Mouse (Mus musculus) adrenal gland, postnatal 4 days (tissue): ENCODE measurements around the gene Smchd1. TPM values are rescaled to one million over a fixed set of nuclear protein-coding genes. Genes with fewer than 3 reads are reported as not detected.
"Not testable (repeated sequence)": the region's sequence is repeated elsewhere in the genome, so short reads cannot be mapped to it uniquely, and the experiment has no call there.

Experiments used
- DNase-seq, 2 experiments: peaks; one replicate each; pipeline ENCODE4 v3.0.0; 2021 to 2022; ENCODE audit warnings: low spot score in 2 of 2, mixed read lengths in 2 of 2
- total RNA-seq, 2 experiments: library from RNA; stranded (reverse); gene quantifications; 2 replicates each; pipeline ENCODE4 v1.2.3; 2021

Gene Smchd1
- total RNA-seq, 2 experiments from 2014 or later: 45.5 to 57.2 TPM

DNA sequence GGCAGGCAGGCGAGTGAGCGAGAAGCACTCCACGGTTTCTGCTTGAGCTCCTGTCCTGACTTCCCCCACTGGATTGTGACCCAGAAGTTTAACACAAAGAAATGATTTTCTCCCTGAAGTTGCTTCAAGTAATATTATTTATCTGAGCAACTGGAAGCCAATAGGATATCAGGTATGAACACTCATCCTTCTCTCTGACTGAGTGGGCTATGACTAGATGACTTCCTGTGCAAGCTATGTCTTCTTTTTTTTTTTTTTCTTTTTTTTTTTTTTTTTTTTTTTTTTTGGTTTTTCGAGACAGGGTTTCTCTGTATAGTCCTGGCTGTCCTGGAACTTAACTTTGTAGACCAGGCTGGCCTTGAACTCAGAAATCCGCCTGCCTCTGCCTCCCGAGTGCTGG, 17.8 kb downstream of the Smchd1 start:
- DNase-seq: not testable (repeated sequence)

DNA sequence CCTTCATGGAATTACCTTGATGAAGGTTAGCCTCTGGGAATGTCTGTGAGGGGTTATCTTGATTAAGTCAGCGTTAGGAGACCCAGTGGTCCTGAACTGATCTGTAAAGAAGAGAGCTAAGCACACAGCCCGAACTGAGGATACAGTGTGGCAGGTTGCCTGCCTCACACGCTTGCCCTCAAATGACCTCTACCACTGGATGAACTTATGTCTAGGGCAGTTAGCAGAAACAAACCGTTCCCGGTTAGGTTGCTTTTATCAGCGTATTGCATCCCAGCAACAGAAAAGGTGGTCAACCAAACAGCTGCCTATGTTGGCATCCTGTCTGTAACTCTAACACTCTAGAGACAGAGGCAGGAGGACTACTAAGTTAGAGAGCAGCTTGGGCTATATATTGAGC, 30.0 kb downstream of the Smchd1 start:
- no peak for DNase-seq

DNA sequence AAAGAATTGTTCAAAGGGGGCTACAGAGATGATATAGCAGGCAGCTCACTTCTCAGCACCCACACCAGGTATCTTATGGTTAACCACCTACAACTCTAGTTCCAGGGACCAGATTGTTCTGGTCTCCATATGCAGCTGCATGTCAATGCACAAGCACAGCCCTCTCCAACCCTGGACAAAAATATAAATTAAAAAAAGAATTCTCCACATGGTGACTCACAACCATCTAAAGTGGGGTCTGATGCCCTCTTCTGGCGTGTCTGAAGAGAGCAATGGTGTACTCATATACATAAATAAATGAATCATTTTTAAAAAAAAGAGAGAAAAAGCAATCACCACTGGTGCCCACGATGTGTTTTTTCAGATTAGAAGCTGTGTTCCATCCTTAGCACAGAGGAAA, 30.4 kb downstream of the Smchd1 start:
- no peak for DNase-seq

DNA sequence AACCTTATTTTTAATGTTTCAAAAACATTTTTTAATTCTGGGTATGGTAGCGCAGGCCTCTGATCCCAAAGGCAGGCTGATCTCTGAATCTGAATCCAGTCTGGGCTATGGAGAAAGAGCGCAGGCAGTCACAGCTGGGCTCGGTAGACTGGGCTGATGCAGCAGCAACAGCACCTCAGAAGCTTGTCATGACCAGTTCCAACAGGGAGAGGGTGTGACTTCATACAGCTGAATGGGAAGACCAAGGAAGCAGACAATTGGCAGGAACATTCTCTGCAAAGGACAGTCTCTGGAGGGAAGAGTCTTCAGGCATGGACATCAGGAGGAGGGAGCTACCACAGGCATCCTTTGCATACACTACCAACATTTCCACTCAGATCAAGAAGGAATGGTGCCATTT, 31.0 kb downstream of the Smchd1 start:
- no peak for DNase-seq

DNA sequence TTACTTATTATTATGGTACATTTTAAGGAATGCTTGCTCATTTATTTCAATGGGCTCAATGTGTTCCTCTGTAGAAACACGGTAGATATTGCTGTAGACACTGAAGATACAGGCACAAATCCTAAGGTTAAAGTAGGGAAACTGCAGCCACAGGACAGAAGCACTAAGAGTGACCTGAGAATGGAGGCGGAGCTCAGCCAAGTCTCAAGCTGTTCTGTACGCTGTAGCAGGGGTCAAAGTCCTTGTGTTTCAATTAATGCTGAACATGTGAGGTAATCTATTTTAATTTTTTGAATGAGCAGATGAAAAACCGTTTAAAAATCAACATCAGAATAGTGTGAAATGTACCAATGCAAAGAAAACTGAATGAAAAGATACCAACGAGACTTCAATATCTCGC, 31.9 kb downstream of the Smchd1 start:
- DNase-seq: no peak

DNA sequence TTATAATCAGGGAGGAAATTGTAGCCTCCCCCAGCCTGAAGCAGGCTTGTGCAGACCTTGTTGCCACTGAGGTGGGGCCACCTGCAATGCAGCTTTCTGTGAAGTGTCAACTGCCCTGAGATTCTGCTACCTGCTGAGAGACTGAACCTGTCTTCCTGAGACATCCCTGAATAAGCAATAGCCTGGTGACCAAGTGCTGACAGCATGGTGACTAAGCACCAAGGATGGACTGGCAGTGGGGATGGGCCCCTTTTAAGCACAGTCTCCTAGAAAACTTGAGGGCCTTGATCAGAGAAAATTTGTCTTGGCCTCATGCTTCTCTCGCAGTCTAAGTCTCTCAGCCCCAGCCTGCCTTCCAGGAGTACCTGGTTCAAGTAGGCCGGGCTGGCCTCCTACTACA, 52.6 kb downstream of the Smchd1 start:
- not testable (repeated sequence) for DNase-seq

DNA sequence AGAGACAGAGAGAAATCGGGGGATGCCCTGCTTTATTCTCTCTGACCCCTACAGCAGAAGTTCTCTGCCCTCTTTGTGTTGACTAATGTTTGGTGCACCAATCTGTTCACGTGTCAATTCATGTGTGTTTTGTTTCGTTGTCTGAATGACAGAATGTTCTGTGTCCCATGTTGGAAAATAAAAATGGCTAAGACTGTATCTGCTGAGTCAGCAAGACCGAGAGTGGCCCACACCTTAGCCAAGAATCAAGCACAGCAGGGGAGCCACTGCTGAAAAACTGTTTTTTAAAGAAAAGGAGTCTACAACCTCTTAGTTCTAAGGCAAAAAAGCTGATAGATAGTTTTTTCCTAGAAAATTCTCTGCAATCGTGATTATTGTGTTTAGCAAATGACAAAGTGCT, 55.7 kb downstream of the Smchd1 start:
- DNase-seq: not testable (repeated sequence)

DNA sequence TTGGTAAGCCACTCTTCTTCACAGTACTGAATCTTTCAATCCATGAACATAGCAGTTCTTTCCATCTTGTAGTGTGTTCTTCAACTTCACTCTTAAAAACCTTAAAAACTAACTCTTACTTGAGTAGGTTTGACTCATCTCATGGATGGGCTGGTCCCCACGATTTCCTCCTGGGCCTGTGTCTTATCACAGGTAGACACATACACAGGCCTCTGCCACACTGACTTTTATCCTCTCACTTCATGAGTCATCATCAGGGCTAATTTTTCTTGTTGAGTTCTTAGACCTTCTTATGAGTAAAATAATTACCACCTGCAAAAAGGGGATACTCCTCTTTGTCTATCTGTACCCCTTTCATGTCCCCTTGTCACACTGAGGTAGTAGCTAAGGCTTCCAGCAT, 58.1 kb downstream of the Smchd1 start:
- DNase-seq: no peak

DNA sequence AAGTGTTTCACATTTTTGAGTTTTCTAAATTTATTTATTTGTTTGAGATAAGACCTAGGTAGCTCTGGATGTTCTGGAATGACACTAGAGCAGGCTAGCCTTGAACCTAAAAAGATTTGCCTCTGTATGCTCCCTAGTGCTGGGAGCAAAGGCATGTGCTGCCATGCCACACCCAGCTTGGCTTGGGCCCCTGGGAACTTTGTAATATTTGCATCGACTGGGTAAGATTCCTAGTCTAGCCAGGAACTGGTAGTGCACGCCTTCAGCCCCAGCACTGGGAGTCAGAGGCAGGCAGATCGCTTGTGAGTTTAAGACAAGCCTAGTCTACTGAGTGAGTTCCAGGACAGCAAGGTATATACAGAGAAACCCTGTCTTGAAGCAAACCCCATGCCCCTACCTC, 87.7 kb downstream of the Smchd1 start:
- no peak for DNase-seq

DNA sequence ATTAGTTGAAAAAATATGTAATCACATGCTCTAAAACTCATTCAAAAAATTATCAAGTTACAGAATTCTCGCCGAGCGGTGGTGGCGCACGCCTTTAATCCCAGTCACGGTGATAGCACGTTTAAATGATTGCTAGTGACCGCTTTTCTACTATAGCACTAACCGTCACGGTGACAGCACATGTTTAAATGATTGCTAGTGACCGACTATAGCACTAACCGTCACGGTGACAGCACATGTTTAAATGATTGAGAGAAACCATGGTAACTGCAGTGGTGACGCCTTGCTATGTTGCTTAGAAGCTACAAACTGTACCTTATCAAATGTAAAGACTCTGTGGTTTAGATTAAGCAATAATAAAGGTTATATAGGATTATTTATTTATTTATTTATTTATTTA, 94.8 kb downstream of the Smchd1 start:
- DNase-seq: no peak

DNA sequence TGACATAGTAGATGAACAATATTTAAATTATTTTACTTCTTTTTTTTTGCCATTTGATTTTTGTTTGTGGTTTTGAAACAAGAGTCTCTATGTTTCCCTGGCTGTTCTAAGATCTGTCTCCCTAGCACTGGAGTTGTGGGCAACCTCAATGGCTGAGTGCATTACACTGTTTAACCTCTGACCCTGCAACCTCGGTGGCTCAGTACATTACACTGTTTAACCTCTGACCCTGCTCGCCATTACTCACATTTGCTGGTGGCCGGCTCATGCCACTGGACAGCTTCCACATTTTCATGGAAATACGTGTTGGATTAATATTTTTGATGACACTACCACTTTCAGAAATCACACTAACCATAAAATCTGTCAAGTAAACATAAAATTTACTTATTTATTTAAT, 97.2 kb downstream of the Smchd1 start:
- DNase-seq: no peak

DNA sequence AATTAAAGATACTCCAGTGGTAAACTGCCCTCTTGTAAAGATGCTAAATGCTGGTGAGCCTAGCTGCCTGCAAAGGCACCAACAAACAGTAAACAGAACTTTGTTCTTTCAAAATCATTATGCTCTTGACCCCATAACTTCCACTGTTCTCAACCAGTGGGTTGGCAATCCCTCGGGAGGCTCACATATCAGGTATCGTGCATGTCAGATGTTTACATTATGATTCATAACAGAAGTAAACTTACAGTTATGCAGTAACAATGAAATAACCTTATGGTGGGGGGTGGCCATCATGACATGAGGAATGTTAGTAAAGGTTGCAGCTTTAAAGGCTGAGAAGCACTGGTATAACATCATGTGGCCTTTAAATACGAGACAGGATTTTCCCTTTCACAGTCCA, 119.6 kb downstream of the Smchd1 start:
- no peak for DNase-seq

DNA sequence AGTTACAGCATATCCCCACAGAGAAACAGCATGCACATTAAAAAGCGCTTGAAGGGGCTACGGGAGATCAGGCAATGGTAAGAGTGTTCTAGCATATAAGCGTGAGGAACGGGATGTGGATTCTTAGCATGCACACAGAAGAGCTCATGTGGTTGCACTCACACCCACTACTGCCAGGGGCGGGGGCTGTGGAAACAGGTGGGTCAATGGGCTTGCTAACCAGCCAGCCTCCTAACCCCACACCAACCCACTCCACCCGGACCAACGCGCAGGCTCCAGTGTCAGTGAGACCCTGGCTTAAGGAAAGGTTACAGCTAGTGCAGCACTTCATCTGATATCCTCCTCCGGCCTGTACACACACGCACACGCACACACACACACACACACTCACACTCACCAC, 120.9 kb downstream of the Smchd1 start:
- no peak for DNase-seq

DNA sequence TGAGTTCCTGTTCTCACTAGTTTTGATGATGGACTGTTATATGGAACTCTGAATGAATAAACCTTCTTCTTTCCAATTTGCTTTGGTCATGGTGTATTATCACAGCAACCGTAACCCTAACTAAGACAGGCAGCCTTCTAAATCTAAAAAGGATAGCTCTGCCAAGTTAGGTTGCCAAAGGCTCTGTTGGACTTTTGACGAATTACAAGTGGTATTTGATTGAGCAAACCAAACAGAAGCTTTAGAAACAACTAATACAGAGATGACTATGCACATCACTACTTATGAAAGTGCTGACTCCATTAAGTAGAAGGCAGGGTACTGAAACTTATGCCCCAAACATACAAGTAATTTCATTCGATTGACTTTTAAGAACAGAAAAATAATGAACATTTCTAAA, 127.0 kb downstream of the Smchd1 start:
- no peak for DNase-seq

DNA sequence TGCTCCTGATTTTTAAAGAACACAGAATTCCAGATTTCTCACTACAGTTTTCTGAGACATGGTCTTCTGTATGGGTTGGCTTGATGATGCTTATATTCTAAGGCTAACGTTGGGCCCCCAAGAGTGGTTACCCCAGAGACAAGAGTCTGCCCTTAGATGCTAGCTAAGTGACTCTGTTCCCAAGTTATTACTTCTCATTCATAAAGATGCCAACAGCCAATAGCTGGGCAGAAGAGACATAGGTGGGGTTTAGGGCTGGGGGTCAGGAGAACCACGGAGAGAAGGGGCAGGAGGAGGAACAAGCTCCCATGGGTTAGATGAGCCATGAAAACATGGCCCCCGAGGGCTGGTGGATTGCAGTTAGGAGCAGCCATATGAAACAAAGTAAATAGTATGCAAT, 133.1 kb downstream of the Smchd1 start:
- no peak for DNase-seq

DNA sequence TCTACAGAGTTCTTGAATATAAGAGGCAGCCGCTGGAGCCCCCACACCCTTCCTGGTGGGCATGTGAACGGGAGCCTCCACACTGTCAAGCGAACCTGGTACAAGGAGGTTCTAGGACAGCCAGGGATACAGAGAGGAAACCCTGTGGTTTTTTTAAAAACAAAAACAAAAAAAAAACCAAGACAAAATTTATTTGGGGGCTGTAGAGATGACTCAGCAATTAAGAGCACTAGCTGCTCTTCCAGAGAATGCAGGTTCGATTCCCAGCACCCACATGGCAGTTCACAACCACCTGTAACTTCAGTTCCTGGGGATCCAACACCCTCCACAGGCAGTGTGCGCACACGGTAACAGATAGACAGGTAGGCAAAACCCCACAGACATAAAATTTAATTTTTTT, 136.5 kb downstream of the Smchd1 start:
- DNase-seq: no peak

DNA sequence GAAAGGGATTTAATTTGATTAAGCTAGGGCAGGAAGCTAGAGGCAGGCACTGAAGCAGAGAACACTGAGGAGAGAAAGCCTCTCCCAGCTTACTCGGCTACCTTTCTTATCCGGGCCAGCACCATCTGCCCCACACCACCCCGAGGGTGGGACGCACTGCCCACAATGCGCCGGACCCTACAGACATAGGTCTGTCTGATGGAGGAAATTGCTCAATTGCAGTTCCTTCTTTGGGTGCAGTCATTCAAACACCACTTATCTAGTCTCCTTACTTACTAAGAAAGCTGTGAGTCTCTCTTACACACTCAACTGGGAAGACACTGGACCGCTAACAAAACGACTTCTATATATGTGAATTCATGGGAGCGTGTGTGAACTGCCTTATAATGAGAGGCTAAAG, 137.6 kb downstream of the Smchd1 start:
- no peak for DNase-seq

DNA sequence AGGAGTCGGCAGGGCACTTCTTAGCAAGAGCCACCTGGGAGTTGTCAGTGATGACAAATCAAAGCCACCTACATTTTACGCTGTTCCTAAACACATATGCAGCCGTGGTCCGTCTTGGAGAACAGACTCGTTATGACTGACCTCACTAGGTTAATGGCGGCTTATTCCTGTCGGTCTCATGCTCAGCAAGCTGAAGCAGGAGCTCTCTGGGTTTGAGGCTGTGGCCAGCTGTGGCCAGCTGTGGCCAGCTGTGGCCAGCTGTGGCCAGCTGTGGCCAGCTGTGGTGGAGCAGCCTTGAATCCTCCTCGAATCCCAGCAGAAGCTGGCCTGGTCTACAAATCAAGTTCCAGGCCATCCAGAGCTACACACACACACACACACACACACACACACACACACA, 138.7 kb downstream of the Smchd1 start:
- DNase-seq: no peak

DNA sequence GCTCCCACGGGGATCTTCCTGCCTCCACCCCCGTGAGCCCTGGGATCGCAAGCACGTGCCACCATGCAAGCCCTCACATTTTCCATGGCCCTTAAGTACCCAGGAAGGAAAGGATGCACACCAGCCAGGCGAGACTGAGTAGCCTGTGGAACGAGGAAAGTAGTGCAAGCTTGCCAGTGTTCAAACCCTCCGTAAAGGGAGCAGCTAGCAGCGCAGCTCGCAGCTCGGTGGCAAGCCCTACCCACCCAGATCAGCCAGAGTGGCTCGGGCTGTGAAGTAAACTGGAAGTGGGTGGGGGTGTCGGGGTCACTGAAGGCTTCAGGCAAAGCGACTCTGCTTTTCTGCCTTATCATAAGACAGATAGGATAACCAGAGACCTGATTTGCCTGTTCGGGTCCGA, 142.8 kb downstream of the Smchd1 start:
- DNase-seq: no peak

DNA sequence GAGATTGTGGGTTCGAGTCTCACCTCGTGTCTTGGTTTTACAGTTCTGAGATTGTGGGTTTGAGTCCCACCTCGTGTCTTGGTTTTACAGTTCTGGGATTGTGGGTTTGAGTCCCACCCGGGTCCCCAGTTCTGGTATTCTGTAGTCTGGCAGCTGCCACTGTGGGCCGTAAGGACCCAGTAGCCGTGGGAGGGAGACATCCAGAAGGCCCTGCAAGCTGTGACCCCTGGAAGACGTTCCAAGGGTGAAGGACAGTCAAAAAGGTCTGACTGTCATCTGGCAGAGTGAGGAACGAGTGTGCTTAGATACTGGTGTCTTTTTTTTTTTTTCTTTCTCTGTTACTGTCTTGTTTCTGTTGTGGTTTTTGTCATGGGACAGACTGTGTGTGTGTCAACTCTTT, 154.4 kb downstream of the Smchd1 start:
- not testable (repeated sequence) for DNase-seq

DNA sequence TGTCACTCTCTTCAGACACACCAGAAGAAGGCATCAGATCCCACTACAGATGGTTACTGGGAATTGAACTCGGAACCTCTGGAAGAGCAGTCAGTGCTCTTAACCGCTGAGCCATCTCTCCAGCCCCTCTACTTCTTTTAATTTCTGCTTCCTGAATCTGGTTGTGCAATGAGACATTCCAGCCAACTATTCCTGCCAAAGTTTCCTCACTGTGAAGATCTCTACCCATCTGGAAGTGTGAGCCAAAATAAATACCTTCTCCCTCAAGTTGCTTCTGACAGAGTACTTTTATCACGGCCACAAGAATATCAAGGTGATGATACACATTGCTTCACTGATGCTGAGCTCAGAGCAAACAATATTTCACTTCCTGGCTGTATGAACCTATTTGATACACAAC, 155.8 kb downstream of the Smchd1 start:
- no peak for DNase-seq

DNA sequence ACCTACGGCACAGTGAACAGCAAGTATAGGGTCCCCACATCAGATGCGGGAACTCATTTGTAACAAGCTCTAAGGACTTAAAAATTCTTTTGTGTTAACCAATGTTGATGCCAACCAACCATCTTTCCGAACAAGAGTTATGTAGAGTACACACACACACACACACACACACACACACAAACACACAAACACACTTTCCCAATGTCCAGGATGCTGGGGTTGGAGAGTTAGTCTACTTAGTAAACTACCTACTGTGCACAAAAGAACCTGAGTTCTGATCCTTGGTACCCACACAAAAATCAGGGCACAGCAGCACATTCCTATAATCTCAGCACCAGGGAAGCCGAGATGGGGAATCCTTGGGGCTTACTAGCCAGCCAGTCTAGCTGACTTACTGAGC, 157.6 kb downstream of the Smchd1 start:
- no peak for DNase-seq

DNA sequence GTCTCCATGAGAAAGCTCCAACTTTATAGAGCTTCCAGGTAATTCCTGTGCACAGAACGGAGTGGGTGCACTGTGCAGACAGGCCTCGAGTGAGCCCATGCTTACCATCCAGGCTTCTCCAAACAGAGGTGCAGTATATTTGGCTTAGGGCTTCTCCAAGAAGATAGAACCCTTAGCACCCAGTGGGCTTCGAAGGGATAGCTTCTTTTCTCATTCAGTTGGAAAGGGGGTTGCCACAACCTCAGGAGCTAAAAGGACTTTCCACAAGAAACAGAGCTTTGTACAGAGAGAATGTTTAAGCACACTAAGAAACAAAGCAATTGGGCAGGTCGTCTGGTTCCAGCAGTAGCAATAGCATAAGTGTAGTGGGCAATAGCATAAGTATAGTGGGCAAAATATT, 160.8 kb downstream of the Smchd1 start:
- DNase-seq: no peak
